Mouse (Mus musculus): ENCODE measurements at regions not wholly inside any gene's neighbourhood (a gene's known extent, or its start where the extent isn't known, plus 50 kb on each side); places are given as distances from the start of the nearest gene placed in this dataset.

GRCm38 (mm10) chr16:87069294-87069693 is 284.7 kb upstream of the N6amt1 start:
- DNase-seq (ENCODE audit: low spot score) = peak; percentile 19

- no peak for DNase-seq (ENCODE audit: low spot score)
Measured at GRCm38 (mm10) chr16:87067981-87068380, 286.0 kb upstream of the N6amt1 start.

- DNase-seq (ENCODE audit: low spot score) = no peak
Measured at GRCm38 (mm10) chr16:87067523-87067922, 286.5 kb upstream of the N6amt1 start.

GRCm38 (mm10) chr16:87060473-87060872 is 293.5 kb upstream of the N6amt1 start:
- DNase-seq (ENCODE audit: low spot score) = no peak

GRCm38 (mm10) chr16:87049741-87050383 is 304.1 kb upstream of the N6amt1 start:
- no peak for DNase-seq (ENCODE audit: low spot score)

- DNase-seq (ENCODE audit: low spot score) = no peak
Measured at GRCm38 (mm10) chr16:87044773-87045561, 309.0 kb upstream of the N6amt1 start.

GRCm38 (mm10) chr16:87043689-87044088 is 310.3 kb upstream of the N6amt1 start:
- no peak for DNase-seq (ENCODE audit: low spot score)

- no peak for DNase-seq (ENCODE audit: low spot score)
Measured at GRCm38 (mm10) chr16:87040366-87040765, 313.6 kb upstream of the N6amt1 start.

- DNase-seq (ENCODE audit: low spot score) = no peak
Measured at GRCm38 (mm10) chr16:87039861-87040260, 314.1 kb upstream of the N6amt1 start.

- DNase-seq (ENCODE audit: low spot score) = no peak
Measured at GRCm38 (mm10) chr16:87037061-87037460, 316.9 kb upstream of the N6amt1 start.

- DNase-seq (ENCODE audit: low spot score) = no peak
Measured at GRCm38 (mm10) chr16:87031836-87032235, 322.1 kb upstream of the N6amt1 start.

GRCm38 (mm10) chr16:87028516-87029145 is 325.4 kb upstream of the N6amt1 start:
- no peak for DNase-seq (ENCODE audit: low spot score)

GRCm38 (mm10) chr16:87027621-87028020 is 326.4 kb upstream of the N6amt1 start:
- peak; percentile 5 for DNase-seq (ENCODE audit: low spot score)

- DNase-seq (ENCODE audit: low spot score) = no peak
Measured at GRCm38 (mm10) chr16:87022041-87022440, 331.9 kb upstream of the N6amt1 start.

GRCm38 (mm10) chr16:87017107-87017670 is 336.8 kb upstream of the N6amt1 start:
- no peak for DNase-seq (ENCODE audit: low spot score)

- peak; percentile 6 for DNase-seq (ENCODE audit: low spot score)
Measured at GRCm38 (mm10) chr16:87001579-87001978, 352.4 kb upstream of the N6amt1 start.

- no peak for DNase-seq (ENCODE audit: low spot score)
Measured at GRCm38 (mm10) chr16:87001135-87001534, 352.9 kb upstream of the N6amt1 start.

GRCm38 (mm10) chr16:86971691-86972090 is 382.3 kb upstream of the N6amt1 start:
- no peak for DNase-seq (ENCODE audit: low spot score)

GRCm38 (mm10) chr16:86949681-86950080 is 404.3 kb upstream of the N6amt1 start:
- DNase-seq (ENCODE audit: low spot score) = no peak

- no peak for DNase-seq (ENCODE audit: low spot score)
Measured at GRCm38 (mm10) chr16:86945531-86946144, 408.3 kb upstream of the N6amt1 start.

GRCm38 (mm10) chr16:86945058-86945457 is 408.9 kb upstream of the N6amt1 start:
- no peak for DNase-seq (ENCODE audit: low spot score)

GRCm38 (mm10) chr16:86934989-86935388 is 419.0 kb upstream of the N6amt1 start:
- DNase-seq (ENCODE audit: low spot score) = no peak

All from embryo, embryonic 10.5 days (tissue).